Mouse (Mus musculus): ENCODE results near the gene Xdh.
"Not testable (repeated sequence)": the region's sequence is repeated elsewhere in the genome, so short reads cannot be mapped to it uniquely, and the experiment has no call there.

Gene Xdh

GRCm38 (mm10) chr17:73881295-73881694 lies 68.7 kb downstream of the Xdh start:
- no peak for DNase-seq (ENCODE audit: low spot score)

DNA sequence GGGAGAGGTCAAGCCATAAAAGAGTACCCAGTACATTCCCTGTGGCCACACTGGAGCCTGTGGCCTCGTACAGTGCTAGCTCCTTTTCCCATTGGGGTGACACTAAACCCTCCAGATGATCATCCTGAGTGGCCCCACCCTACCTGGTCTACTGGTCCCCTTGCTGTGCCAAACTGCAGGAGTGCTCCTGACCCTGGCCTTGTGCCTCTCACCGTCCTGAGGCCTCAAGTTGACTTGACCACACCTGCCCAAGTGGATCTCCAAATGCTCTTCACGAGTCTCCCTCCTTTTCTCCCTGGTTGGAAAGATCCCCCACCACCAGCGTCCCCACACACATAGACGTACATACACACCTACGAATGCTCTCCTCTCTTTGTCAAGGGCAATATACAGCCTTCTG lies 69.7 kb downstream of the Xdh start:
- no peak for DNase-seq (ENCODE audit: low spot score)

DNA sequence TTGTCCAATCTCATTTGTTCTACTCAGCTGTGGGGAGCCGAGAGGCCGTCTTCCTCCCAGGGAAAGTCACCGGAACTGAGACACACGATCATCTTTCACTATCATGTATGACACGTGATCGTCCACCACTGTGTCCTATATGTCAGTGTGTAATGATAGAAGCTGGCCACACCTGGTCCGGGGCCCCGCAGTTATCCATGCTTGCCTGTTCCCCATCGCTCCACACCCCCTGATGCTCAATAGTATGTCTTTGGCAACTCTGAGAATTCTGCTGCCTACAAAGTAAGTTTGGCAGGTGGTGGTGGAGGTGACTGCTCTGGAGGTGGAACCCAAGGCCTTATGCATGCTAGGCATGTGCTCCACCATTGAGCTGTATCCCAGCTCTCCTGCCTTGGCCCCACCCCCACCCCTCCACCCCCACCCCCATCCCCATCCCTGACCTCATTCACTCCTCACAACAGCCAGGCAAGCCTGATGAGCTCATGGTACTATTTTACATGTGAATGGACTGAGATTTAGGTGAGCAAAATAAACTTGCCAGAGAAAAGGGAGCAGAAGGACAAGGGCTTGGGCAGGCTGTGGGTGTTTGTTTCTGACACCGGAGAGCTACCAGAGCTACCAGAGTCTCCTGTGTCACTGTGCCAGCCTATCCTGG lies 70.6 kb downstream of the Xdh start:
- no peak for DNase-seq (ENCODE audit: low spot score)

DNA sequence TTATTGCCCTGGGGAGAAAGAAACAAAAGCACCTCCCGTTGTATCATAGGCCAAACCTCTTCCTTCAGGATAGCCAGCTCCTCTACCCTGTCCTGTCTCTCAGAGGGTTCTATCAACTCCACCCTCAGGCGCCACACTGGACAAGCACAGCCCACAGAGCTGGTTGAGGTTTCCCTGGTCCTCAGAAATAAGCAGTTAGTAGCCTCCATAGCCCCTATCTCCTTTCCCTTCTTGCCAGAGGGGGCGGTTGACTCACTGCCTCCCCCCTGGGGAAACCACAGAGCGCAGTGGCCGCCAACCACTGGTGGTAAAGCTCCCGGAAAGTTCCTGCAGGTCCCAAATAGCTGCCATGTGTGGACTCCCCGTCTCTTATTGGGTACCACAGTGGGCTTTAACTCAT lies 74.3 kb downstream of the Xdh start:
- DNase-seq (ENCODE audit: low spot score) = no peak

DNA sequence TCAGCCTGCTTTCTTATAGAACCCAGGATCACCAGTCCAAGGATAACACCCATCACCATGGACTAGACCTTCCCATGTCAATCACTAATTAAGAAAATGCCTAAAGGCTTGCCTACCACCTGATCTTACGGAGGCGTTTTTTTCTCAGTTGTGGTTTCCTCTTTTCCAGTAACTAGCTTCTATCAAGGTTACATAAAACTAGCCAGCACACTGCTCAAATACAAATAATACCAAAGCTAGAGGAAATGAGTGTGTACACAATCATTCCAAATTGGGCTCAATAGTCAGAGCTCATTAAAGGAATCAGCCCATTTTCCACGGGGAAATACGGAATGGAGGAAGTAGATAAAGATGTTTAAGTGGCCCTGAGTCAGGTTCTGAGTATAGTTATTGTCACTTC lies 74.7 kb downstream of the Xdh start:
- DNase-seq (ENCODE audit: low spot score) = no peak

DNA sequence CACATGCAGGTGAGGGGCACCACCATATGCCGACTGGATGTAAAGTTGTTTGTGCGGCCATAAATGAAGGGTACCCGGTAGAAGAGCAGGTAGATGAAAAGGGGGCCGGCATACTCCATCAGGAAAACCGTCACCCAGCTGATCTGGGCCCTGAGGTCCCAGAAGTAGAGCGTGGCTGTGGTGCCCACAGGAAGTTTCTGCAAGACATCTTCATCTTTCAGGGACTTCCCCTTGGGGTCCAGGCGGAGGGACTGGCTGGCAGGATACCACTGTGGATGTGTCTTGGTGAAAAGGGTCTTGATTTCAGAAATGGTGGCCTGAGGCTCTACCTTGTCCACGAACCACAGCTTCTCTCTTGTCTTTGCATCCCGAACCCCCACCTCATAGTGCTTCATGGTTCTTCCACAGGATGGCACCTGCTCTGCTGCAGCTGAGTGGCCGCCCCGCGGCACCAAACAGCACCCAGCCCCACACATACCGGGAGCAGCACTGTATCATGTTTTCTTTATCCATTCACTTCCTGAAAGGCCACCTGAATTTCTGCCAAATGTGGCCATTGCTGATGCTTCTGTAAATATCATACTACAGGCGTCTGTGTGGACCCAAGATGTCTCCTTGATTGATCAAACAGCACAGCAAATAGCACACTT lies 78.9 kb downstream of the Xdh start:
- DNase-seq (ENCODE audit: low spot score) = no peak

DNA sequence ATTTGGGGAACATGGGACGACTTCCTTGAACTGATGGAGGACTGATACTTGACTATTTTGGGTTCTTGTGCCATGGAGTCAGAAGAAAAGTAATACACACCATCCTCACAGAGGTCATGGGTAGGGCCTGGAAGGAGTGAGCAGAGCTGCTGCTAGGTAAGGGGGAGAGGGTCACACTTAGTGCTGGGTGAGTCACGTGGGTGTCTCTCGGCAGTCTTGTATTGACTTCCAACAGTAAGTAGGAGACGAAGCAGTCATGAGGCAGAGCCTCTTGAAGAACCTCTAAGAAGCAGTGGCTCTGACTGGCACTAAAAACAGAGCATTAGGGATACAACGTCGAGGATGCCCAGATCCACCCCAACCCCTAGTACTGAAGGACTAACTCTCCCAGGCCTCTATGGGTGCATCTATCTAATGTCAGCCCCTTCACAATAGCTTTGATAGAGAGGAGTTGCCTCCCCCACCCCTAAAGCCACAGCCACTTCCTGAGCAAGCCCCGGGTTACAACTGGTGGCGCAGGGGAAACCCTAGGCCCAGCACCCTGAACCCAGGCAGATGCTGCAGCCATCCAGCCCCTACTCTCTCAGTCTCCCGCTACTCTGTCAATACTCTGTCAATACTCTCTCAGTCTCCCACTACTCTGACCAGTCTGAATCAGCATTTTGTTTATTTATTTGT lies 80.8 kb downstream of the Xdh start:
- DNase-seq (ENCODE audit: low spot score) = no peak

DNA sequence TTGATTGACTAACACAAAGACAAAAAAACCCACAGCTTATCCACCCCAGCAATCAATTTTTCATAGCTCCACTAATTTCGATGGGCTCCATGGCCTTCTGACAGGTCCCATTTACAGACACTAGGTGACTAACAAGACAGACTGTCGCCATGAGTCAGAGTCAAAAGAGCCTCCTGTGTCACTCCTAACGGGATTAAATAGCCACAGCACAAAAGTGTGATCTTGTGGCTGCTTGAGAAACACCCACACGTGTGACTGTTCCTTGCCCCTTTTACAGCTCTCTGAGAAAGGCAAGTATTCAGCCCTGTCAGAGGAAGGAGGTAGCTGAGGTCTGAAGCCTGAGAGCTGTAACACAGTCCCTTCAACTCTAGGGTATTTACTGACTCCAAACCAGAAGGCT lies 96.3 kb downstream of the Xdh start:
- no peak for DNase-seq (ENCODE audit: low spot score)

DNA sequence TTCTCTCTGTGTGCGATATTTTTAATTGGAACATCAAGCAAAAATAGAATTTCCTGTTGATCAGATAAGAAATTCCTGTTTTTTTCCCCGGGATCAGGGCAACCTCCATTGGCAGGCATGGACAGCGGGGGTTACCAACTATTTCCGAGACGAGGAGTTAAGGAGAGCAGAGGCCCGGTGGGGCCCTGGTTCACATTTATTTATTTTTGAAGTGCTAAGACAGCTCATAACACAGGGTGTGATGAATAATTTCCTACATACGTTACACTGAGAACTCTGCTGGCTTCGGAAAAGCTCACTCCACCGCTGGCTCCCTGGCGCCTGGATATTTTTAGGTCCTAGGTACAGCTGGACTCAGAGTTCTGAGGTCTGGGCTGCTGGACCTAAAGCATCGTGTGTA lies 97.0 kb downstream of the Xdh start:
- no peak for DNase-seq (ENCODE audit: low spot score)

DNA sequence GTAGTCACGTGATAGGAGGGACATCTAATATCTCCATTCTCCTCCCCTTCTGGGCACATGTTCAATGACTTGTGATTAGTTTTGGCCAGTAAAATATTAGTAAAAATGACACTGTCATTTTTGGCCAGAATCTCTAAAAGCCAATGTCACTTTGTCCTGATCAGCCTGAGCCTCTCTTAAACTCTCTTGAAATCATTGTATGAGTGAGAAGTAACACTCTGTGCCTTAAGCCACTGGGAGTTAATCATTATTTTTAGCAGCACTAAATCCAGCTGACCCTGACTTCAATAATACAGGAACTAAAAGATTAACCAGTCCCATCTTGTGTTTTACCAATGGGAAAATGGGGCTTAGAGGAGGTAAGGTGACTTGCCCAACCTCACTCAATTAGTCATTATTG lies 102.6 kb downstream of the Xdh start:
- DNase-seq (ENCODE audit: low spot score) = no peak

GRCm38 (mm10) chr17:73845632-73846031 lies 104.4 kb downstream of the Xdh start:
- no peak for DNase-seq (ENCODE audit: low spot score)

DNA sequence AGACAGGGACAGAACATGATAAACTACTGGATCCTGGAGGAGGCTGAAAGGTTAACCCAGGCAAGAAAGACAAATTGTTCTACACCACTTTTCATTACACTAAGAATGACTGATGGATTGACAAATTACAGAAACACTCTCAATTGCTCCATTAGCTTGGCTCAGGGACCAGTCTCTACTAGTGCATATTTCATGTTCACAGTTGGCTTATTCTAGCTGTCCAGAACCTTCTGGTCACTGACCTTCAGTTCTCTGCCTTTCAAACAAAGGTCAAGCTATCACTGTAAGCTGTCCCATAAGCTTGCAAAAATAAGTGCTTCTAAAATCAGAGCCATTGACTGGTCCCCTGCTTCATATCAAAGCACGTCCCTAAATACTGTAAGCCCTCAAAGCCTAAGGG lies 107.0 kb downstream of the Xdh start:
- no peak for DNase-seq (ENCODE audit: low spot score)

DNA sequence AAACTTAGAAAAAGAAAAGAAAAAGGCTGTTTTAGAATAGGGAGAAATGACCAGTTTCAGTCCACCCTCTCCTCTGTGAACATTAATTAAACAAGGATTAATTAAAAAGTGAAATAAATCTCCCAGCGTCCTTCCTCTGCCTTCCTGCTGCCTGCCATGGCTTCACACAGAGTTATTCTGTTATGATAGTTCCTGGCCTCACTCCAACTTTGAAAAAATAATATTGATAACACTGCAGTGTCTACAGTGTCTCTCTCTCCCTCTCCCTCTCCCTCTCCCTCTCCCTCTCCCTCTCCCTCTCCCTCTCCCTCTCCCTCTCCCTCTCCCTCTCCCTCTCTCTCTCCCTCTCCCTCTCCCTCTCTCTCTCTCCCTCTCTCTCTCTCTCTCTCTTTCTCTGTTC lies 110.1 kb downstream of the Xdh start:
- DNase-seq (ENCODE audit: low spot score) = not testable (repeated sequence)

DNA sequence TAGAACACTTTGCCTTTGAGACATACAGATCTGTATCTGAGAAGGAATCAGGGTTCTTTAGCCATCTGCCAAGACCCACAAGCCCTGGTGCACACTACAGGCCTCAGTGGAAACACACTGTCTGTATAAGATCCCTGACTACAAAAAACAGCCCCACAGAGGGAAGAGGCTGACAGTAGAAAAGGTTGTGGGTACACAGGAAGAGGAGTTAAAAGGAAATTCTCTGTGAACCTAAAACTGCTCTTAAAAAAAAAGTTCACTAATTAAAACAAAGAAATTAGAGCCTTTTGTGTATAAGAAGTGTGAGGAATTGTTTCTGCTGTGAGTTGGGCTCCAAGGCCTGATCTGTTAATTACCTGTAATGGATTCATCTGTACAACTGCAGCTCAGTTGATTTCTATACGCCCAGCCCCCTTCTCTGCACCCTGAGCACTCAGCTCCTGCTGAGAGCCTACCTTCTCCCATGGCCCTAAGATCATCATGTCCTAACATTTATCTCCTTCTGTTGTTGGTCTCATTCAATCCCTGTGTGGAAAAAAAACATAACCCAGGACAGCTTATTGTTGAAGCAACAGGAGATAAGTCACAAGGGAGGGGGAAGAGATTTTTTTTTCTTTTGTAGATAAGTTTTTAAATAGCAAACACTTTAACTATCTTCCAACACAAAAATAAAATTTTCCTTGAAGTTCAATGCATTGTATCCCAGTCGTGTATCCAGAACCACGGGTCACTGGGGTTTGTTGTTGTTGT lies 110.7 kb downstream of the Xdh start:
- DNase-seq (ENCODE audit: low spot score) = no peak

DNA sequence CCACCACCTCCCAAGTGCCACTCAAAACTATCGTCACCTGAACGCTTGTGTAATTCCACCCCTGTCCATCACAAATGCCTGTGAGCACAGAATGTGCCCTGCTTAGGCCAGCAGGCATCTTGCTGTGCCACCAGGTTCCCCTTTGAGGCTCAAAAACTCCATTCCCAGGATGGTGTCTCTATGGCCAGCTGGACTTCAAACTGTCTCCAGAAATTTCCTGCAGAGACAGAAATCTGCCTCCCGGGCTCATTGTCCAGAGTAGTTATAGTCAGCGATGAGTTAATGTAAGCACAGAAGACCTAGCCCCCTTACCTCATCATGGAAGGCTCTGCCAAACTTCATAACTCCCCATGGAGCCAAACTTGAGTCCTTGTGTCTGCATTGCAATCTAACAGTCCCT lies 112.8 kb downstream of the Xdh start:
- DNase-seq (ENCODE audit: low spot score) = no peak

DNA sequence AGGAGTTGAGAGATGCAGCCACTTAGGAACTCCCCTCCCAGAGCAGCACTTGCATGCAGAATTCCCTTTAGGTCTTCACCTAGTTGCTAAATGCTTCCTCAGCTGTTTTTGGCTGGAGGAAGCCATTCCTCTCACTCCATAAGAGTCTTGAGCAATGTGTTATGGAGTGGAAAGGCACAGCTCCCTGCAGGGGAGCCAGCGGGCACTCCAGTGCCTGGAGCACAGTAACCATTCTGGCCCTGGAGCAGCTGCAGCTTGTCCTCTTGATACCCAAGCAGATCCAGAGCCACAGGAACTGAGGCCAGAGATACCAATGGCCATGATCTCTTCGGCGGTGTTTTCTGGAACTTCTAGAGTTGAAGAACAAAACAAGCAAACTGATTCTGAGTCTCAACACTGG lies 113.4 kb downstream of the Xdh start:
- no peak for DNase-seq (ENCODE audit: low spot score)

Data from layer of hippocampus, adult 11-12 months (tissue).